23 mouse cellular contexts compared by ENCODE assay signal in the genomic region with DNA sequence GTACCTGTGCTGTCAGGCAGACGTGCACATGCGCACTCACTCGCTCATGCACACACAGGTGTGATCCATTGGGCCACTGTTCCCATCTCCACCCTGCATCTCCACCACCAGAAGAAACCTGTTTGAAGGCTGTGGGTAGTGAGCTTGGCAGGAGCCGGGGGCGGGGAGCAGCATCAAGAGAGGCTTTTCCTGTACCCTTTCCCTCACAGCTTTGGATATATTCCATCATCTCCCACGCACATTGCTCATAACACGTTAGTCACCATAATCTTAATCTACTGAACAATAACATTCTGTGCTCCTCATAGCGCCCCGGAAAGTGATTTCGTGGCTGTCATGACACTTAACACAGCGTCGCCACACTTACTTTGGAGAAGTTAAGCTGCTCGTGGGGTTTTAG. TPM values are rescaled to one million over a fixed set of nuclear protein-coding genes. Genes with fewer than 3 reads are reported as not detected.
DNase-seq lines count a peak whose midpoint lies in the region; ATAC-seq and TF ChIP-seq lines count a peak whose summit lies in the region.
"Had no signal": no experiment of that assay in that cellular context is flagged by ENCODE, and none has a peak within 500 bp of the region (broad histone marks: within the 10 kb centered on the region; RNA-seq: fewer than 3 reads in every experiment).

No protein-coding gene starts in this region.

- H3K36me3 ChIP-seq in midbrain, embryonic 14.5 days (ENCODE audit: control insufficient read depth, insufficient read depth, low read length) = no peaks in the 10 kb centered on the region
- H3K36me3 ChIP-seq: forebrain, embryonic 12.5 days; hindbrain, embryonic 10.5 days; limb, embryonic 10.5 days; midbrain, embryonic 15.5 days; neural tube, embryonic 15.5 days had no signal

- H3K27me3 ChIP-seq in midbrain, embryonic 14.5 days (ENCODE audit: control insufficient read depth, insufficient read depth, low read length) = no peaks in the 10 kb centered on the region
- H3K27me3 ChIP-seq: forebrain, embryonic 12.5 days; midbrain, embryonic 15.5 days; neural tube, embryonic 15.5 days had no signal

- no peaks in the 10 kb centered on the region for H3K4me1 ChIP-seq in midbrain, embryonic 14.5 days (ENCODE audit: control insufficient read depth, insufficient read depth, low read length)
- H3K4me1 ChIP-seq: forebrain, embryonic 12.5 days; hindbrain, embryonic 10.5 days; midbrain, embryonic 15.5 days had no signal

- ATAC-seq in midbrain, embryonic 14.5 days (ENCODE audit: low FRiP score, low TSS enrichment) = no peak
- ATAC-seq: CD4-positive, CD25-positive, alpha-beta regulatory T cell, adult 4 months; liver, postnatal 0 days; midbrain, embryonic 15.5 days had no signal

- H3K4me3 ChIP-seq in left cerebral cortex, adult 2 months = no peak overlapping the region
- no peak overlapping the region for H3K4me3 ChIP-seq in midbrain, embryonic 14.5 days (replicated peaks; ENCODE audit: low read depth, low read length)
- H3K4me3 ChIP-seq: forebrain, embryonic 12.5 days; hindbrain, embryonic 10.5 days; limb, embryonic 10.5 days; megakaryocyte, embryonic 14.5 days; midbrain, embryonic 15.5 days; myocyte; neural tube, embryonic 15.5 days had no signal

- DNase-seq in right cerebral cortex, adult 2 months (ENCODE audit: low spot score in 2 of 2) = peak; percentile 71 to 75
- no peak for DNase-seq in right cerebral cortex, postnatal 25 days
- peak; percentile 61 to 87 for DNase-seq in frontal cortex, adult 2 months (ENCODE audit: extremely low spot score in 1 of 2, low spot score in 1 of 2)
- DNase-seq in left cerebral cortex, adult 2 months (ENCODE audit: extremely low spot score in 1 of 2, low spot score in 2 of 2) = peak; percentile 54 to 57
- peak; percentile 72 for DNase-seq in telencephalon, adult 2 months (ENCODE audit: low read depth, low spot score)
- no peak for DNase-seq in thymus, postnatal 25 days
- DNase-seq in midbrain, embryonic 14.5 days = no peak
- no peak for DNase-seq in urinary bladder, postnatal 14 days (ENCODE audit: low spot score)
- DNase-seq: cerebellum, adult 2 months; cerebellum, postnatal 36 days; gastrocnemius, postnatal 25 days; kidney, adult 8-10 months; kidney, postnatal 14 days; liver, postnatal 0 days; thymus, postnatal 4 days had no signal

- TF ChIP-seq CTCF in left cerebral cortex, adult 2 months (IDR thresholded peaks at IDR 0.05) = no peak

- no peaks in the 10 kb centered on the region for H3K9me3 ChIP-seq in midbrain, embryonic 14.5 days (ENCODE audit: control insufficient read depth, low read length)
- H3K9me3 ChIP-seq: forebrain, embryonic 12.5 days; hindbrain, embryonic 10.5 days; limb, embryonic 10.5 days; midbrain, embryonic 15.5 days; neural tube, embryonic 15.5 days had no signal

- peak overlapping the region; percentile 73 for H3K27ac ChIP-seq in left cerebral cortex, adult 2 months
- no peak overlapping the region for H3K27ac ChIP-seq in midbrain, embryonic 14.5 days (replicated peaks; ENCODE audit: low read depth, low read length)
- H3K27ac ChIP-seq: forebrain, embryonic 12.5 days; hindbrain, embryonic 10.5 days; limb, embryonic 10.5 days; midbrain, embryonic 15.5 days; neural tube, embryonic 15.5 days had no signal

- no peak overlapping the region for H3K9ac ChIP-seq in midbrain, embryonic 14.5 days (replicated peaks; ENCODE audit: low read length)
- H3K9ac ChIP-seq: forebrain, embryonic 12.5 days; liver, postnatal 0 days; midbrain, embryonic 15.5 days; neural tube, embryonic 15.5 days had no signal

- WGBS in midbrain, embryonic 14.5 days = 84% methylated on average over 13 of the region's 13 CpGs

- intact Hi-C loops in left cerebral cortex, adult 2 months (cut with DNase I) = loop anchor here (2.0 to 5.0 kb wide), 3 partner anchors 52 to 180 kb away; a partner anchor contains a TSS

- no peak overlapping the region for H3K4me2 ChIP-seq in midbrain, embryonic 14.5 days (ENCODE audit: low read length)
- H3K4me2 ChIP-seq: forebrain, embryonic 12.5 days; midbrain, embryonic 15.5 days; neural tube, embryonic 15.5 days had no signal

RNA-seq across cellular contexts. Expression of a gene that starts 27.2 kb away (rescaled TPM):
- 44.7 and 53.8 TPM in 2 replicates for polyA plus RNA-seq in frontal cortex, adult 2 months (2012; rRNA removed)
- total RNA-seq in left cerebral cortex, adult 2 months (2021) = 10 to 100 TPM; 32.2 to 40.8 TPM
- 143 and 156 TPM in 2 replicates for polyA plus RNA-seq in midbrain, embryonic 14.5 days (2014; fragmentation: Nextera tagmentation; extraction: Ambion mirVana)

Comparison
In these comparisons a context has a peak if more than half of its experiments do, and no peak if none do; other contexts are left out.
1. DNase-seq: peak in right cerebral cortex, adult 2 months (2 of 2), frontal cortex, adult 2 months (2 of 2), left cerebral cortex, adult 2 months (2 of 2) and telencephalon, adult 2 months (single experiment); none in right cerebral cortex, postnatal 25 days (single experiment), thymus, postnatal 25 days (single experiment), midbrain, embryonic 14.5 days (single experiment) and urinary bladder, postnatal 14 days (single experiment).